Mouse (Mus musculus) heart, embryonic 13.5 days (tissue): Measurements from ENCODE around the gene Ppt2. TPM values are rescaled to one million over a fixed set of nuclear protein-coding genes. Genes with fewer than 3 reads are reported as not detected.
A peak's percentile ranks its signal among the peaks of the same experiment; 100 is the strongest.

Experiments
- ATAC-seq: fragments of 200-750 bp; cut with Nextera tagmentation; 2 replicates; pipeline ENCODE4 v1.8.0; 2017; ENCODE audit warnings: moderate TSS enrichment; ENCODE audit not compliant: insufficient number of reproducible peaks, low FRiP score, low TSS enrichment; ENCODE audit errors: extremely low read depth
- H3K27ac ChIP-seq: fragments of 300-500 bp; sonication (generic); replicated peaks from 2 replicates; pipeline ENCODE4 v1.5.1; 2015; ENCODE audit warnings: moderate library complexity, mild to moderate bottlenecking, inconsistent platforms
- H3K27me3 ChIP-seq: fragments of 300-500 bp; sonication (generic); replicated peaks from 2 replicates; pipeline ENCODE4 v1.6.1; 2015; ENCODE audit warnings: mild to moderate bottlenecking, inconsistent platforms
- H3K36me3 ChIP-seq: fragments of 300-500 bp; sonication (generic); 2 replicates; pipeline ENCODE4 v1.6.1; 2015; ENCODE audit warnings: mild to moderate bottlenecking, inconsistent platforms
- H3K4me1 ChIP-seq: fragments of 300-500 bp; sonication (generic); 2 replicates; pipeline ENCODE4 v1.6.1; 2015; ENCODE audit warnings: inconsistent platforms
- H3K4me2 ChIP-seq: fragments of 300-500 bp; sonication (generic); 2 replicates; pipeline ENCODE4 v1.6.1; 2015; ENCODE audit warnings: inconsistent platforms, mild to moderate bottlenecking, moderate library complexity
- H3K4me3 ChIP-seq: fragments of 300-500 bp; sonication (generic); 2 replicates; pipeline ENCODE4 v1.5.1; 2015; ENCODE audit warnings: moderate library complexity, mild to moderate bottlenecking, inconsistent platforms
- H3K9ac ChIP-seq: fragments of 300-500 bp; sonication (generic); 2 replicates; pipeline ENCODE4 v1.6.1; 2015; ENCODE audit warnings: inconsistent platforms, mild to moderate bottlenecking, moderate library complexity
- H3K9me3 ChIP-seq: fragments of 300-500 bp; sonication (generic); 2 replicates; pipeline ENCODE4 v1.6.1; 2016; ENCODE audit warnings: inconsistent platforms
- WGBS: fragments of 180-500 bp; shearing (Covaris S2); methylation state at CpG from one replicate; pipeline ENCODE4 v1.1.7; 2015; ENCODE audit warnings: mixed read lengths; 5-methylcytosine and 5-hydroxymethylcytosine counted together
- polyA plus RNA-seq: library from polyadenylated mRNA; unstranded; fragments of >200 nt; fragmentation: Nextera tagmentation; extraction: Ambion mirVana; gene quantifications from 2 replicates; pipeline ENCODE4 v1.2.1, GENCODE M21; 2015

The Ppt2 gene
- polyA plus RNA-seq, 1 experiment from 2014 or later, result 27.6 TPM

DNA sequence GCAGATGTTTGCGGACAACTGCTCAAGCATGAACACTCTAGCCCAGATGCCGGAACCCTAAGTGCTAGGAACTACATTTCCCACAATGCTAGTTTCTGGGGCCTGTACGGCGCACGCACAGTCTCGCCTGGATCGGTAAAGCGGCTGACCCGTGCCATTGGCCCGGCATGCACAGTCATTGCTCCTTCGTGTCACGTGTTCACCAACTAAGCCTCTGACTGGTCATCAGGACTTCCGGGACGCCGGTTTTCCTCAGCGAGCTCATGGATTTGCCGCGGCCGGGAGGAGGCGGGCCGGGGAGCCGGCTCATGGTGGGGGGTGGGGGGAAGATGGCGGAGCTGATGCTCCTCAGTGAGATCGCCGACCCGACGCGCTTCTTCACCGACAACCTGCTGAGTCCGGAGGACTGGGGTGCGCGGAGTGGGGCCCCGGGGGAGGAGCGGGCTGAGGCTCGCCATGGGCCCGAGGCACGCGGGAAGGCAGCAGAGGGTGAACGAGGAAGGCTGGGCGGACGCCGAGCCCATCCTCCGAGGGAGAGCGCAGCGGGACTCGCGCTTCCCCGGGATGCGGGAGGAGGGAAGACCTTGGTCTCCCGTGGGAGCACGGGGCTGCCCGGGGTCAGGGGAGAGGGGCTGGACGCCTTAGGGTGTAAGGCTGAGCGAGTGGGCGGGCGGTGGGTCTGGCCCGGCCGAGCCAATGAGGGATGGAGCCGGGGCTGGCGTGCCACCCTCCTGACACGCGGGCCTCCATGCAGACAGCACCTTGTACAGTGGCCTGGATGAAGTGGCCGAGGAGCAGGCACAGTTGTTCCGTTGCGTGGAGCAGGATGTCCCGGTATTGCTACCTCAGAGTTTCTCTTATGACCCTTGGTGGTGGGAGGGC lies 18.8 kb upstream of the Ppt2 start, which contains the start of gene Atf6b:
Atf6b (plus strand) TSS at position 241 of the 882 bp plus-strand sequence.
- H3K27me3 ChIP-seq, result no peaks in the 10 kb centered on the region
- peak within 1 kb of the TSS; percentile 93 for H3K9ac ChIP-seq
- peak within 1 kb of the TSS; percentile 81 for H3K4me2 ChIP-seq
- ATAC-seq, result peak; percentile 94
- peaks cover 36% of the 10 kb centered on the region for H3K36me3 ChIP-seq
- H3K4me3 ChIP-seq, result peak within 1 kb of the TSS; percentile 99
- H3K9me3 ChIP-seq, result no peaks in the 10 kb centered on the region
- WGBS, result 2% methylated on average over 66 of the region's 66 CpGs
- peaks cover 29% of the 10 kb centered on the region for H3K4me1 ChIP-seq
- peak within 1 kb of the TSS; percentile 66 for H3K27ac ChIP-seq

DNA sequence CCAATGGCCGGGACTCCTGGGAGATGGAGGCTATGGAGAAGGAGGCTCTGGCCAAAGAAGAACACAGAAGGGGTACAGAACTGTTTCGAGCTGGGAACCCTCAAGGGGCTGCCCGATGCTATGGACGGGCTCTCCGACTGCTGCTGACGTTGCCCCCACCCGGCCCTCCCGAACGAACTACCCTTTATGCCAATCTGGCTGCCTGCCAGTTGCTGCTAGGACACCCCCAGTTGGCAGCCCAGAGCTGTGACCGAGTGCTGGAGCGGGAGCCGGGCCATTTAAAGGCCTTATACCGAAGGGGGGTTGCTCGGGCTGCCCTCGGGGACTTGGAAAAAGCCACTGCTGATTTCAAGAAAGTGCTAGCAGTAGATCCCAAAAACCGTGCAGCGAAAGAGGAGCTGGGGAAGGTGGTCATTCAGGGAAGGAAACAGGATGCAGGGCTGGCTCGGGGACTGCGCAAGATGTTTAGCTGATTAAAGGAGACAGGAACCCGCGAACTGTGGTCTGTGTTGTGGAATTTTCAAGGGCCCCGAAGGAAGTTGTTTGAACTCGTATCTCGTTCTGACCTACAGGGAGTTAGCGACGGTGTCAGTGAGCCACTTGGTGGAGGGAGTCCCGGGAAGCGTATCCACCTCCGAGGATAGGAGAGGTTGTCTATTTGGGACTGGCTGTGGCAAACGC lies 17.7 kb upstream of the Ppt2 start:
- no peaks in the 10 kb centered on the region for H3K9me3 ChIP-seq
- peaks cover 26% of the 10 kb centered on the region for H3K36me3 ChIP-seq
- ATAC-seq, result no peak
- WGBS, result 82% methylated on average over 30 of the region's 30 CpGs
- no peak overlapping the region for H3K27ac ChIP-seq
- H3K4me3 ChIP-seq, result peak overlapping the region; percentile 99; the same call in 1 of the 2 replicates
- H3K4me2 ChIP-seq, result peak overlapping the region; percentile 81
- no peaks in the 10 kb centered on the region for H3K27me3 ChIP-seq
- peaks cover 34% of the 10 kb centered on the region for H3K4me1 ChIP-seq
- no peak overlapping the region for H3K9ac ChIP-seq

- ATAC-seq, result no peak
- Histone ChIP-seq H3K9ac (peak overlapping the region; percentile 87), H3K4me1 (peaks cover 40% of the 10 kb centered on the region), H3K36me3 (peaks cover 20% of the 10 kb centered on the region), H3K4me3 (peak overlapping the region; percentile 69), H3K27ac (peak overlapping the region; percentile 86), H3K9me3 (no peaks in the 10 kb centered on the region), H3K27me3 (no peaks in the 10 kb centered on the region), H3K4me2 (peak overlapping the region; percentile 81)
- 36% methylated on average over 10 of the region's 10 CpGs for WGBS
Measured at GRCm38 (mm10) chr17:34645256-34645829, 17.0 kb upstream of the Ppt2 start.

- H3K9ac ChIP-seq, result peak within 1 kb of the TSS; percentile 87
- H3K27ac ChIP-seq, result peak within 1 kb of the TSS; percentile 86
- peak within 1 kb of the TSS; percentile 81 for H3K4me2 ChIP-seq
- peak; percentile 67 for ATAC-seq
- no peaks in the 10 kb centered on the region for H3K27me3 ChIP-seq
- peaks cover 12% of the 10 kb centered on the region for H3K36me3 ChIP-seq
- peaks cover 41% of the 10 kb centered on the region for H3K4me1 ChIP-seq
- no peaks in the 10 kb centered on the region for H3K9me3 ChIP-seq
- 1% methylated on average over 16 of the region's 16 CpGs for WGBS
- peak within 1 kb of the TSS; percentile 69 for H3K4me3 ChIP-seq
Measured at GRCm38 (mm10) chr17:34644608-34645007, 16.3 kb upstream of the Ppt2 start, which contains the start of gene Fkbpl. TSS of gene Fkbpl (plus strand) at chr17:34644764.

GRCm38 (mm10) chr17:34643944-34644343 lies 15.6 kb upstream of the Ppt2 start:
- no peak for ATAC-seq
- peaks cover 6% of the 10 kb centered on the region for H3K36me3 ChIP-seq
- no peak overlapping the region for H3K4me3 ChIP-seq
- no peak overlapping the region for H3K9ac ChIP-seq
- peak overlapping the region; percentile 81; the same call in 1 of the 2 replicates for H3K4me2 ChIP-seq
- peaks cover 41% of the 10 kb centered on the region for H3K4me1 ChIP-seq
- 70% methylated on average over 10 of the region's 10 CpGs for WGBS
- no peaks in the 10 kb centered on the region for H3K27me3 ChIP-seq
- H3K9me3 ChIP-seq, result no peaks in the 10 kb centered on the region
- no peak overlapping the region for H3K27ac ChIP-seq

GRCm38 (mm10) chr17:34643379-34643778 lies 15.1 kb upstream of the Ppt2 start:
- no peak for ATAC-seq
- WGBS, result 80% methylated on average over 4 of the region's 4 CpGs

DNA sequence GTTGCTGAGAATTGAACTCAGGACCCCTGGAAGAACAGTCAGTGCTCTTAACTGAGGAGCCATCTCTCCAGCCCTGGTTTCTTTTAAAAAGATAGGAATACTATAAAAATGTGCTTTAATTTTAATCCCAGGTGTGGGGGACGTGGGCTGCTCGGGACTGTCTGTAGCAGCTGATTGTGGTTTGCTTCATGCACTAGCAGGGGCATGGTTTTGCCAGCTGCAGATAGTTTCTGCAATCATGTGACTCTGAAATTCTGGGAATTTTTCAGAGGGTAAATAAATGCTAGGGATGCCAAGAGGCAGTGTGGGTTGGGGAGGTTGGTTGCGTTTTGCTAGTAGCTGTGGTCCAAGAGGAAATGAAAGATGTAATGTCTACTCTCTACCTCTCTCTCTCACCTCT lies 13.6 kb upstream of the Ppt2 start:
- Histone ChIP-seq H3K36me3 (no peaks in the 10 kb centered on the region), H3K4me2 (no peak overlapping the region)
- 66% methylated on average over 3 of the region's 3 CpGs for WGBS

More at GRCm38 (mm10) chr17:34643379-34643778, 15.1 kb upstream of the Ppt2 start:
- Histone ChIP-seq H3K9me3 (no peaks in the 10 kb centered on the region), H3K36me3 (peaks cover under 1% of the 10 kb centered on the region; the same call in 1 of the 2 replicates), H3K27ac (no peak overlapping the region), H3K4me3 (no peak overlapping the region), H3K4me2 (no peak overlapping the region), H3K27me3 (no peaks in the 10 kb centered on the region), H3K9ac (no peak overlapping the region), H3K4me1 (peaks cover 39% of the 10 kb centered on the region)

GRCm38 (mm10) chr17:34640778-34641601 lies 12.7 kb upstream of the Ppt2 start:
- Histone ChIP-seq H3K36me3 (no peaks in the 10 kb centered on the region), H3K4me3 (no peak overlapping the region), H3K4me1 (peaks cover 23% of the 10 kb centered on the region), H3K4me2 (peak overlapping the region; percentile 19), H3K9me3 (no peaks in the 10 kb centered on the region), H3K27ac (peak overlapping the region; percentile 79), H3K27me3 (peaks cover 11% of the 10 kb centered on the region; the same call in 1 of the 2 replicates), H3K9ac (peak overlapping the region; percentile 62)
- ATAC-seq, result no peak
- WGBS, result 18% methylated on average over 11 of the region's 11 CpGs

More for the DNA sequence above, 13.6 kb upstream of the Ppt2 start:
- Histone ChIP-seq H3K4me1 (peaks cover 30% of the 10 kb centered on the region), H3K27ac (peak overlapping the region; percentile 79; the same call in 1 of the 2 replicates), H3K9ac (no peak overlapping the region), H3K4me3 (no peak overlapping the region), H3K27me3 (peaks cover 8% of the 10 kb centered on the region; the same call in 1 of the 2 replicates), H3K9me3 (no peaks in the 10 kb centered on the region)
- ATAC-seq, result no peak

DNA sequence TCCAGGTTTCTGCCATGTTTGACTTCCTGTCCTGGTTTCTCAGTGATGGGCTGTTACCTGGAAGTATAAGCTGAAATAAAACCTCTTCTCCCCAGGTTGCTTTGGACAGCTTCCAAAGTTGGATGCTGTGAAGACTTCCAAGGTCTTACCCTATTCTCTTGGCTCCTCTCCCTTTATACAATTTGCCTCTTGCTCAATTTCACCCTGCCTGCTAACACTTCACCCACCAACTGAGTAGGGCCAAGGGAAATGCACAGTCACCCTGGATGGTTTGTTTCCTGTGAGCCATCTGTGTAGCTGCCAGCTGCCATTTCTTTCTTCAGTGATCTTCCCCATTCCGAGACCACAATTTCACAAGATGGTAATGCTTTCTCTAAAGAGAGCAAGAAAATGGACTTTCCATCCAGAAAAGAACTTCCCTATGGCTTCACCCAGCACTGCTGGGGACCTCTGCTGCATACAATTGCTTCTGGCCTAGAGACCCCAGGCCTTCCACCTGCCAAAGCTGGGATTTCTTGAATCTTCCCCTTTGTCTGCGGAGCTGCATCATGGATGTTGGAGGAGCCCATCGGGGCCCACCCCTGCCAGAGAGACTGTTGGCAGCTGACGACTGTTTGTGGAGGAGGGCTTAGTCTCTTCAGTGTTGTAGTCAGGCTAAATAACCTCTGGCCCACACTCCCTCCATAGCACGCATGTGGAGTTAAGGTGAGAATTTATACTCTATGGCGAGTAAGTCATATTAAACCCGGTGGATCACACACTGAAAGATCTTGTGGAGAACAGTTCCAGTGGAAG lies 11.3 kb upstream of the Ppt2 start:
- Histone ChIP-seq H3K36me3 (no peaks in the 10 kb centered on the region), H3K9me3 (no peaks in the 10 kb centered on the region), H3K9ac (no peak overlapping the region), H3K27ac (no peak overlapping the region), H3K4me2 (no peak overlapping the region), H3K27me3 (peaks cover 19% of the 10 kb centered on the region), H3K4me1 (peaks cover 12% of the 10 kb centered on the region; the same call in 1 of the 2 replicates), H3K4me3 (no peak overlapping the region)
- ATAC-seq, result no peak
- 79% methylated on average over 7 of the region's 7 CpGs for whole genome bisulfite sequencing

GRCm38 (mm10) chr17:34637459-34637858 lies 9.1 kb upstream of the Ppt2 start:
- 48% methylated on average over 3 of the region's 3 CpGs for WGBS
- Histone ChIP-seq H3K9me3 (no peaks in the 10 kb centered on the region), H3K9ac (no peak overlapping the region), H3K4me3 (no peak overlapping the region), H3K27ac (no peak overlapping the region), H3K27me3 (peaks cover 40% of the 10 kb centered on the region), H3K4me1 (peaks cover 14% of the 10 kb centered on the region), H3K4me2 (no peak overlapping the region), H3K36me3 (no peaks in the 10 kb centered on the region)
- ATAC-seq, result no peak
